Mouse (Mus musculus) spleen, adult 2 months (tissue): ENCODE data around the gene Lrrc71.

Experiments
- CTCF ChIP-seq: fragments of 200-500 bp; IDR thresholded peaks from 2 replicates; pipeline ENCODE4 v1.5.1; 2011; ENCODE audit warnings: mild to moderate bottlenecking, inconsistent platforms; ENCODE audit not compliant: insufficient read depth, insufficient read length, insufficient replicate concordance; ENCODE audit errors: extremely low read depth
- POLR2A ChIP-seq: fragments of 200-500 bp; IDR thresholded peaks from 2 replicates; pipeline ENCODE4 v1.6.1; 2011; ENCODE audit warnings: low read depth, low read length, inconsistent platforms

DNA sequence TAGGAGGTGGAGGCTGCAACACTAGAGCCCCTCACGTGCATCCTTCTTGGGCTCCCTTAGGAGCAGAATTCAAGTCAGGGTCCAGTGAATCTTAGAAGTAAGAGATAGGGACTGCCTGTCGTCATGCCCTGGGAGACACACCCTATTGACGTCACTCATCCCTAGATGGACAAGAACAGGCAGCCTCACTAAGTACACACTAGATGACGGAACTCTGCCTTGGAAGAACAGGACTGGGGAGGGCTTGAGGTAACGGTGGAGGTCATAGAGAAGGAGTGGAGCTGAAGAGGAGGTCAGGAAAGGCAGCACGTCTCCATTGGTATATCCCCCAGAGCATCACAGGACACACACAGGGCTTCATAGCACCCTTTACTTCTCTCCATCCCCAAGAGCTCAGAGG, 19.7 kb downstream of the Lrrc71 start:
- no peak for TF ChIP-seq CTCF
- TF ChIP-seq POLR2A: no peak
